Mouse (Mus musculus) frontal cortex, postnatal 36 days (tissue): ENCODE results near the gene Vmn1r10.

Experiments
- DNase-seq, 2 experiments: peaks; one replicate each; pipeline ENCODE4 v3.0.0; 2022; ENCODE audit warnings: low spot score in 2 of 2

Gene Vmn1r10

GRCm38 (mm10) chr6:57109154-57109553, at the start of gene Vmn1r10:
Gene Vmn1r10 (plus strand): TSS chr6:57109454.
- DNase-seq = no peak

GRCm38 (mm10) chr6:57063730-57064129, 45.5 kb upstream of the Vmn1r10 start:
- no peak for DNase-seq

GRCm38 (mm10) chr6:57066487-57066886, 42.8 kb upstream of the Vmn1r10 start, which contains the start of gene Vmn1r9:
Gene Vmn1r9 (plus strand): TSS chr6:57066787.
- DNase-seq = no peak

- DNase-seq = no peak
Measured at GRCm38 (mm10) chr6:57106358-57106757, 2.9 kb upstream of the Vmn1r10 start.

GRCm38 (mm10) chr6:57133155-57133554, 23.9 kb downstream of the Vmn1r10 start, which contains the start of gene Vmn1r11:
Gene Vmn1r11 (plus strand): TSS chr6:57133455.
- no peak for DNase-seq

GRCm38 (mm10) chr6:57156619-57157018, 47.4 kb downstream of the Vmn1r10 start, which contains the start of gene Vmn1r12:
Gene Vmn1r12 (plus strand): TSS chr6:57156919.
- no peak for DNase-seq
